Mouse (Mus musculus) B cell, adult (primary cell): ENCODE measurements around the gene Zfp72. TPM values are rescaled to one million over a fixed set of nuclear protein-coding genes. Genes with fewer than 3 reads are reported as not detected.

Experiments
- total RNA-seq: library from RNA; stranded (reverse); gene quantifications from 4 replicates; pipeline ENCODE4 v1.2.4, GENCODE M21; 2023; ENCODE audit not compliant: inconsistent age

The Zfp72 gene
- 1.5 to 2.2 TPM (median 2.1 TPM) in 4 replicates for total RNA-seq

DNA sequence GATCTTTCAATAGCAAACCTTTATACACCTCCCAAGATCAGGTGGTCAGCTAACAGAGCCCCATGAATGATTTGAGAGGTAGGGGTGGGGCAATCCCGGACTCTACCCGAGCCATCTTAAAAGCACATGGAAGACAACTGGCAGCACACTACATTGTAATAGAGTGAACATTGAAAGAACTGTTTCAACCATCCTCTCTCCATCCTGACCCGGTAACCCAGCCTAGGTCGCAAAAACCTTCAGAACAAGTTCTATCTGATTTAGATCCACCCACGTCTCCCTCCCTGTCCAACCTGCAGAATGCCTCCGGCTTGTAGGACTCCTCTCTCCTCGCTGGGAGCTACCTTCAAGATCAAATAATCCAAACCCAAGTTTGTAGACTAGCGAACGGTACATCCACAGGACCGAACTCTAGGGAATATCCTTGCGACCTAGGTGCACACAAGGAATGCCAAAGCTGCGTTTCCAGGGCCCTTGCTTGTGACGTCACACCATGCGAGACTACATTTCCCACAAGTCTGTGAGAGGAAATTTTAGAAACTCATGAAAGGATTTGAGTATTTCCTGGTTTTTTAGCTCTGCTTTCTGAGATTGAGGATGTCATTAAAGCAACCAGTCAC, at the start of gene Zfp72:
Zfp72 (minus strand) TSS at position 466 of the 620 bp plus-strand sequence.

DNA sequence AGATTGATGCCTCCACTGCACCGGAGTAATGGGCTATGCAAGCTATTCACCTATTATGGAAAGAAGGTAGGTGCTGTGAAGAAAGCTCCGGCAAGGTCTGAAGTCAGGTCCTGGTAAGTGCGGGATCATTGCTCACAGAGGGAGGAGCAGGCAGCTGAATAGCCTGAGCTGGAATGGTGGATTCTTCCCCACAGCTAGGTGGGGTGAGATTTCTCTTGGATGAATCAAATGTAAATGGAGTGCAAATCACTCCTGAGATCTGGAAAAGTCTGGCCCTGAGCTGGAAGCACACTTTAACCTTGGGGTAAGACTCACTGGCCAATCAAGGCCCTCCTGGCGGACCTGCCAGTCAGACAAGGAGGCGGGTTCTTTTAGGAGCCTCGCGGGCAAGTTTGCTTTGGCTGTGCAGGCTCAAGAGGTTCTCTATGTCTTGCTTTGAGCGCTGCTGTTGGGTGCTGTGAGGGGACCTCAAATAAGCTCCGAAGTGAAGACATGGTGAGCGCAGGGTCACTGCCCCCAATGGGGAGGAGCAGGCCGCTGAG, 8.7 kb upstream of the Zfp72 start, which contains the start of gene Ftl1-ps1:
Ftl1-ps1 (plus strand) TSS at position 397 of the 542 bp plus-strand sequence.

DNA sequence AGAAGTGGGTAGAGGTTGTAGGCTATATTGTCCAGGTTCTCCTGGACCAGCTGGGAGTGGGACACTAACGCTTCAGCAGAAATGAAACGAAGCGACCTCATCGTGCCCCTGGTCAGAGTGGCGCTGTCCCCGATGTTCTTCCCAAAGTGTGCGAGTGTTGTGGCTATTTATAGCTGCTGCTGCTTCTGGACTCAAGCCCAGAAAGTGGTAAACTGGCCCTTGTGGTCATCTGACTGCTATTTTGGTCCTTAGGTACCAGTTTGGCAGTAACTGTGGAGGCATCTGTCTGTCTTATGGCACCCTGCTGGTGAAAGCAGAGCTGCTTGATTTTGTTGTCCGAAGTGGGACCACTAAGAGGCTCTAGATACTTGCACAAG, 26.8 kb downstream of the Zfp72 start, which contains the start of gene Lrrc14b:
Lrrc14b (minus strand) TSS at position 147 of the 377 bp plus-strand sequence.

DNA sequence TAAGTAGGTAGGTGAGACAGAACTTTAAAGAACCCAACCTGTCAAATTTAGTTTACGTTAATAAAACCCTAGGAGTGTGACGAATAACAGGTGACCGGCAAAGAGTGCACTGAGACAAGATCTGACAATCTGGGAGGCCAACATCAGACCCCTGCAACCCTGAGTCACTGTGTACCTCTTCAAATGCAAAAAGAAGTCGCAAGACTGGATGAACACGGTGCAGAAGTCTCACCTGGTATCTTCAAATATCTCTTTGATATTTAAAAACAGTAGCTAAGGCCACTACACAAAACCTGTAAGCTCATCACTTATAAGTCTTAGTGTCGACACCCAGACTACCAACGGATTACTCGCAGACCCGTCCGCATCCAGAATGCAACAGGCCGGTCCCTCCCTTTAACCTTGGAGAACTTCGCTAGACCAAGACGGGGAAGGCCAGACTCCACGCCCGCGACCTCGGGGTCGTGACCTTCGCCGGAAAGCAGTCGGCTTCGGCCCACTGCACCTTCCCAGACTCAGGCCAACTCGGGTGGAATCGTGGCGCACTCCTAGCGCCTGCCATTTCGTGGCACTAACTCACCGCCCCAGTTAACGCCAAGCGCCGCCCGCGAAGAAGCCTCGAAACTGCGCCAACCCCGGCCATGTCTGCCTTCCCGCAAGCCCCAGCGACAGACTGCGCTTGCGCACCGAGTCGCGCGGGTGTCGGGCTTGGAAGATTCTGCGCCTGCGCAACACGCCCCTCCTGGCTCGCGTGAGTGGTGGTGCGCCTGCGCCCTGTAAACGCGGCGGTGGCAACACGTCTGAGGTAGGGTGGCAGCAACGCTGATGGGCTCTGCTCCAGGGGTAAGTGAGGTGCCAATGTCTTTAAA, 40.8 kb downstream of the Zfp72 start, which contains the start of the genes Sdha and Ccdc127:
Sdha (minus strand) TSS at position 715 of the 869 bp plus-strand sequence.
Ccdc127 (plus strand) TSS at position 744 of the 869 bp plus-strand sequence.

Other genes starting within 250 kb of the Zfp72 start
- 41.1 to 53.1 TPM (median 46.4 TPM) in 4 replicates for gene Exoc3, start 182.1 kb downstream of the Zfp72 start, total RNA-seq
- 0.09 to 0.18 TPM in 2 of 4 replicates, not detected in the others for gene Ahrr, start 98.5 kb downstream of the Zfp72 start, total RNA-seq
- gene Pdcd6, start 73.3 kb downstream of the Zfp72 start, total RNA-seq, result 80.5 to 89.8 TPM (median 83.2 TPM) in 4 replicates
- gene Sdha, start 40.6 kb downstream of the Zfp72 start, total RNA-seq, result 158 to 183 TPM (median 174 TPM) in 4 replicates
- 21.9 to 31.7 TPM (median 24.1 TPM) in 4 replicates for gene Ccdc127, start 40.5 kb downstream of the Zfp72 start, total RNA-seq
- gene Lrrc14b, start 26.8 kb downstream of the Zfp72 start, total RNA-seq, result not detected in 4 replicates
- gene Ftl1-ps1, start 8.9 kb upstream of the Zfp72 start, total RNA-seq, result 565 to 616 TPM (median 592 TPM) in 4 replicates
- gene Zfp825, start 103.2 kb upstream of the Zfp72 start, total RNA-seq, result 4.6 to 8.7 TPM (median 6.2 TPM) in 4 replicates
- 73.2 to 111 TPM (median 81.4 TPM) in 4 replicates for gene Erap1, start 248.7 kb upstream of the Zfp72 start, total RNA-seq